Mouse (Mus musculus) cortical plate, adult 2 months (tissue): Measurements from ENCODE around the gene Trappc2l.

Source experiments
- CTCF ChIP-seq: fragments of 200-500 bp; IDR thresholded peaks from 2 replicates; pipeline ENCODE4 v1.5.1; 2011; ENCODE audit warnings: mild to moderate bottlenecking, control low read depth, low read length; ENCODE audit not compliant: insufficient read depth; ENCODE audit errors: extremely low read depth
- POLR2A ChIP-seq: fragments of 200-500 bp; IDR thresholded peaks from 2 replicates; pipeline ENCODE4 v1.6.1; 2011; ENCODE audit warnings: mild to moderate bottlenecking, low read length, control low read depth; ENCODE audit not compliant: insufficient read depth; ENCODE audit errors: extremely low read depth

GRCm38 (mm10) chr8:122658149-122658806 is 46.8 kb downstream of the Trappc2l start:
- no peak for TF ChIP-seq POLR2A
- TF ChIP-seq CTCF = no peak
